Mouse (Mus musculus) Muller cell, postnatal 12 days (primary cell): ENCODE data around the gene Dleu7.

Experiments
- DNase-seq: peaks from one replicate; pipeline ENCODE4 v3.0.0-alpha.2; 2015; ENCODE audit errors: inconsistent ontology term

Dleu7 gene

DNA sequence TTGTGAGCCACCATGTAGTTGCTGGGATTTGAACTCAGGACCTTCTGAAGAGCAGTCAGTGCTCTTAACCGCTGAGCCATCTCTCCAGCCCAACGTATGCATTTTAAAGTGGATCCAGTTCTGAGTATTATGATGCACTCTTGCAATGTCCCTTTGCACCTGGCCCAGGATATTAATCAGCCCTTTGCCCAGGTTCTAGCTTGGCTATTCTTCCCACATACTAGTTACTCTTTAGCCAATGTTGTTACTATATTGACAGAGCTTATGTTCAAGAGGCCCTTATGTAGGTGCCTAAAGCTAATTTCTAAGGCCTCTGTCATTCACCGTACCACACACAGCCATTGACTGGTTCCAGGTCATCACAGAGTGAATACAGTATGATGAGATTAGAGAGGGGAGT, 4.1 kb downstream of the Dleu7 start:
- DNase-seq, result no peak

DNA sequence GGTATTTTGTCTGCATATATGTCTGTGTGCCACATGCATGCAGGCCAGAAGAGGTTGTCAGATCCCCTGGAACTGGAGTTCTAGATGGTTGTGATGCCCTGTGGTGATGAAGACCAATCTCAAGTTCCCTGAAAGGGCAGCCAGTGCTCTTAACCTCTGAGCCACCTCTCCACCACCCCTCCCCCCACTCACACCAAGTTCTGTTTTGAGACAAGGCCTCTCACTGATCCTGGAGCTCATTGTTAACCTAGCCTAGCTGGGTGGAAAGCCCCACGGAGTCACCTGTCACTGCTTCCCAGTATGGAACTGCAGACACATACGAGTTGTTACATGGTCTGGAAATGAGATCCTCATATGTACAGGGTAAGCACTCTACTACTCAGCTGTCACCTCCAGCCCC, 9.9 kb downstream of the Dleu7 start:
- no peak for DNase-seq

DNA sequence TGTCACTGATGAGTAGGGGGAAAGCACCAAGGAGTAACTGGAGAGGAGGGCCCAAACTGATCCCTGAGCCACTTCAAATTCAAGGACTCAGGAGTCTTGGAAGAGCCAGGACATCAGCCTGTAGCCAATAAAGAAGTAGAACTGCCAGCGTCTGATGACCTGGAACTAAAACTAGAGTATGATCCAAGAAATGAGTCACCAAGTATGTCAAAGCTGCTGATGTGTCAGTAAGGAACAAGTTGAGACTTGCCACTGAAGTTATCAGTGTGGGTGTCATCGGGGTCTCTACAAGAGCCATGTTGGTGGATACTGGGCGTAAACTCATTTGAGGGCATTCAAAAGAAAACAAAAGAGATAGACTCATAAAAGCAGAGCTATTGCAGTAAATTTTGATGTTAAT, 19.2 kb downstream of the Dleu7 start:
- DNase-seq, result peak; percentile 81

DNA sequence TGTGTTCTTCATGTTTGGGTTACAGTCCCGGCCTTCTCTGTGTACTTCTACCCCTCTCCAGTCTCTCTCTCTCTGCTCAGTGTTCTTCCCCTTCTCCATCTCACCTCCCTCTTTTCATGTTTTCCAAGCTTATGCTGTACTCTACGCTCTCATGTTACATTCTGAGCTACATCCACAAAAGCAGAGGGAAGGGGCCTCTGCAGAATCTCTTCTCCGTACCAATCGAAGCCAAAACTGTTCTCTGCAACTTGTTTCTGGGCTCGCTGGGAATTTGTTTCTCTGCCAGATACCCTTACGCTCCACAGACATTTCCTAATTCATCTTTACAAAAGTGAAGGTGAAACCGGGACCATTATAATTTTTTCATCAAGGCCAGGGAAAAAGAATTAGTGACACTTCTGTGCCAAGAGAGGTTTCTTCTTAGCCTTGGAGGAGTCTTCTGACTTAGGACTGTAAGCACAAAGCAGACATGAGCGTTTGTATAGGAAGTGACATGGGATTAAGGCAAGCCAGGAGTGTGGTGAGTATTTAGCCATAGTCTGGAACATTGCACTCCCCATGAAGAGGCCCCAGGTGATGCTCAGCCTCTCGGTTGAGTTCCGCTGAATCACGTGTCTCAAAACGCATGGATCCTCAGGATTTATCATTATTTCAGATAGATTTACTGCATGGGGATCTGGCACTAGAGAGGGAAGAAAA, 22.0 kb downstream of the Dleu7 start:
- DNase-seq, result no peak

DNA sequence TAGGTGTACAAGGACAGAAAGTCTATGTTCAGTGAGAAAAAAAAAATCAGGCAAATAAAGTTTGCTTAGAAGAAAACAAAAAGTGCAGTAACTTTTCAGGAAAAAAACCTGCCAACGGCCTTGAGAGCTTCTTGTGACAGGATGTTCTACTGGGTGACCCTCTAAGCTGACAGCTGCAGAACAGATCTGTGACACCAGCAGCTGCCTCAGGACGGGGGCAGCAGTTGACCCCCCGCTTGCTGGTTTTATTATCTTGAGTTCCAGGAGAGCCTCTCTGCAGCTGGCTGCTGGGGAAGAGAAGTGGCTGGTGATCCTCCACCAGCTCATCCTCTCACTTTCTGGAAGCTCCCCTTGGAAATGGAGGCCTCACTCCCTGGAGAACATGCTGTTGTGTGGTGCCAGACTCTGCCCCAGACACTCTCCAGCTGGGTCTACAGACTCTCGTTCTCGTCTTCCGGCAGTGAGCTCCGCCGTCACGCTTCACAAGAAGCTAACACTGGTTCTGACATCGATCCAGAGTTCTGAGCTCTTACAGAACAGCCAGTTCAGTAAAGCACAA, 33.8 kb downstream of the Dleu7 start:
- DNase-seq, result no peak

DNA sequence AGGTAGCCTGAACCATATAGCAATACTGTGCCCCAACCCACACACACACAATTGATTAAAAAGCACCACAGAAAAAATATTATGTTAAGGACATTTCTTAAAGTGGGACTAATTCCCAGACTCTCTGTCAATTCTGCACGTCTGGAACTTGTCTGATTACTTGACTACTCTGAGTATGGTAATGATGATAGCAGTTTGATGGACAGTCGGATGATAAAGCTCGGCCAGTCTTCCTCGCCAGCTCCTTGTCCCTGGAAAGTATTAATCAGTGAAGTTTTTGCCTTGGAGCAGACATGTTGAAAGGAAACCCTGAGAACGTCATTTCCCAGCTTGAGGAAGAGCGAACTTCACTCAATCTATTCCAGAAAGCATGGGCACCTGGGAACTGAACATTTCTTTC, 34.7 kb downstream of the Dleu7 start:
- no peak for DNase-seq

DNA sequence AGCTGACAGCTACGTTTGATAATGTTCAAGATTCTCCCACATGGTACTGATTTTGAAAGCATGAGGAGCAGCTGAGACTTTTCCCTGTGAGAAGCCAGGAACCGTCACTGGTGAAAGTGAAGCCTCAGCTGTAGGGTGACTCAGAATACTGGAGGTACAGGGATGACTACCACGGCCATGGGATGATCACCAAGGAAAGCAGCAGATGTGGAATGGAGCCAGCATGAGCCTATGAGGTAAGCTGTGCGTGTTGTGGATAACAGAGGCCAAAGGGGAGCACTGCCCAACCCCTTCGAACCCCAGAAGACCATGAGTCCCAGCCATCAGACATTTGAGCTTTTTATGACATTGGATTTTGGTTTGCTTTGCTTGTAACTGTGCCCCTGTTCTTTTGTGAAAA, 36.8 kb downstream of the Dleu7 start:
- DNase-seq, result no peak

DNA sequence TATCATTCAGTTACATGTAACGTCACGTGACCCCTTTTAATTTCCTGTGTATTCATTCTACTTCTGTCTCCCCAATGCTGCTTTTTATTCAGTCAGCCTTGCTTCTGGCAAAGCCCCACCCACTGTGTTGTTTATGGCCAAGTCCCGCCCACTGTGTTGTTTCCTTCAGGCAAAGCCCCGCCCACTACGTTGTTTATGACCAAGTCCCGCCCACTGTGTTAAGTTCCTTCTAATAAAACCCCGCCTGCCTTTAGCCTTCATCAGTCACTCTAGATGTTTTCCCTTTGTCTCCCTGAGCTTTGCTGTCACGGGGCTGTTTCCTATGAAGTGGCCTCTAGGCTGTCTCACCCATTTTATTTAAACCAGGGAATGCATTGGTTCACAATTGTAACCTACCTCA, 38.5 kb downstream of the Dleu7 start:
- DNase-seq, result no peak

DNA sequence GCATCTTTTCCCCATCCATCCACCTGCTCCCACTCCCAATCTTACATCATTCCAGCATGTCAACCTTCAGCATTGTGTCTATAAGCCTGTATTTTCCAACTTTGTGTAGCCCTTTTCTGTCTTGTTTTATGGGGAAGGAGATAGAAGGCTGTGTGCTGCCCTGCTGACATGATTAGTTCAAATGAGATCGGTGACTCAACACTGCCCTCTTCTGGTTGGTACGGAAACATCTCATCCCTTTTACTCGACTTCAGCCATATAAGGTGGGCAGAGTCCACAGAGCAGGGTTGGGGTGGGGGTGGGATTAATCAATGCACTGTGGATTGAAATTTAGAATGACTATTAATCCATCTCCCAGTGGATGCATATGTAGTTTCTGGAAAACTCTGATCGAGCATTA, 40.8 kb downstream of the Dleu7 start:
- peak; percentile 75 for DNase-seq

DNA sequence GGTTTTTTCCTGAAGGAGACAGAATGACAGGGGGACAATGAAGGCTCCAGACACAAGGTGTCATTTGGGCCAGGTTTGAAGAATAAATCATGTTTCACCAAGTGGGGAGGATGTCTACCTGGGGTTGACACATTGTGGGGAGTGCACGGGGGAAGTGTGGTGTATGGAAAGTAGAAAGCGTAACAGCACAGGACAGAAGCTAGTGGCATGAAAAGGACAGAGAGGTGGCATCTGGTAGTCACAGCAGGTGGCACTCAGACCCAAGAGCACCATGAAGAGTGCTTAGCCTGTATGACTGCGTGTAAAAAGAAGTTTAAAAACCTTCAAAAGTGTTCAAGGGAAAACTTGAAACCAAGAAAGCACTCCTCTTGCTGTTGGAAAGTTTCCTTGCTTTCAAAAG, 42.8 kb downstream of the Dleu7 start:
- no peak for DNase-seq

DNA sequence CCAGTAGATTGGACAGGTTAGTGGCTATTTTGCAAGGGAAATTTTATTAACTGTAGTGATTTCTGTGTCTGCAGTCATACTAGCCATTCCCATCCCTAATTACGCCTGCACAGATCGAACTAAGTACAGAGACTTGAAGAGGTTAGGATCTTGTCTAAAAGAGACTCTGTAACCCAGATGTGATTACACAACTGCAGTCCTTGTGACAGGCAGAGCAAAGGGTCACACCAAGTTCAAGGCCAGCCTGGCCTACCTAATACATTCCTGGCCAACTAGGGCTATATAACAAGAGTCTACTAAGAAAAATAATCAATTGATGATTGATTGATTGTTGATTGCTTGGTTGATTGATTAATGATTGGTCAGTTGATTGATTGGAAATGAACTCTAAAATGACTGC, 43.6 kb downstream of the Dleu7 start:
- no peak for DNase-seq

DNA sequence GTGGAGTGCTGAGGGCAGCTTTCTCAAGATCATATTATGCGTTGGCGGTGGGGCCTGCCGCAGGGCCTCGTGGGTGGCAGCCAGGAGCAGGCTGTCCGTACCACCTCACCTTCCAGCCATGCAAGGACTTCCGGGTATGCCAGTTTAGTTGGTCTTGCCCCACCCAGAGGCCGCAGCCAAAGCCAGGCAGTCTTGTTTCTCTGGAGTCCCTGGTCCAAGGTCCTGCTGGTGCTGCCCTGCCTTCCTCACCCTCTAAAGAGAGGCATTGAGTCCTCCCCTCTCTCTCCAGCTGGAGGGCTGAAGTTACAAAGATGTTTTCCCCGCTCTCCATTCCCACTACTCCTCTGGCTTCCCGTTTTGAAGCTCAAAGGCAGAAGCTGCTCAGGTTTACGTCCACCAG, 44.1 kb downstream of the Dleu7 start:
- DNase-seq, result no peak

DNA sequence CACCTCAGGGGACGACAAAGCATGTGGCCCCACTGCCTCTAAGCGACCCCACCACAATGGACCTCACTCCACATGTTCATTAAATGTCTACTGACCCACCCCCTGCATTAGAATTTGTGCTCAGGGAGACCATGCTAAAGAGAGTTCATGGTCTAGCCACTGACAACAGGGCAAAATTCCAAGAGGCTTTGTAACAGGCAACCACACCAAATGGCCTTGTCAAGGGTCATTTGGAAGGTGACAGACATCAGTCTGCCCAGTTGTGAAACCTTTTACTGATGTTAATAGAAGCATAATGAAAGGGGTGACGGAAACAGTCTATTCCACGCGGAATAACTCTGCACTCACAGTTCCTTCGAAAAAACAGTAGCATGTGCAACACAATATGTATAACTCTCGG, 44.5 kb downstream of the Dleu7 start:
- DNase-seq, result no peak

DNA sequence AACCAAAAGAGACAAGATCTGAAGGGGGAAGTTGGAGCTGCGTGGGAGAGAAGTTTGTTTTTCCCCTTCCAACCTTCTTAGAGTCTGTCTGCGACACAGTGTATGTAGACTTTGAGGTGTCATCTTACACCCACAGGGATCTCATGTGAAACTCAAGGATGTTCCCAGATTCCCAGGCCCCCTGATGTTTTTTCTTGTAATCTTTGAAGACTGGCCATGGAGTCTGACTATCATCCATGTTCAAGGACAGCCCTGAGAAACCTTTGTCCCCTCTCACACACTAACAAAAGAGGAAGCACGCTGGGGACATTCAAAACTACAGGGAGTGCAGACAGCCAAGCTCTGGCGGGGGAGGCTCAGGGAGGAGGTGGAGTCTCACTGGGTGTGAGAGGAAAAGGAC, 47.3 kb downstream of the Dleu7 start:
- DNase-seq, result no peak

DNA sequence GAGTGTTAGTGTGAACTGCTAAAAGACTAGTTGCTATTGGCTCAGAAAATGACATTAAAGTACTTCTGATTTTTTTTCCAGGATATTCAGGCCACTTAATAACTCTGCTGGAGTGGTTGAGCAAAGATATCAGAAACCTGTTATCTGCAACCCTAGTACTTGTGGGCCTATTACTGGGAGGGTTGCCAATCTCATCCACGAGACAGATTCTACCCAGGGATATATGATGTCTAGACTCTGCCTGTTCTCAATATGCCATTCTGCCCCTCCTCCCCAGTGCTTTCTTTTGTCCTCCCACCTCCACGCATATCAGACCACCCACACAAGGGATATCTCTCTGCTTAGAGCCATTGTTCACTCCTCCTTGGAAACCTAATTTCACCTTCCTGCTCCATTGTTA, 49.3 kb downstream of the Dleu7 start:
- DNase-seq, result no peak

DNA sequence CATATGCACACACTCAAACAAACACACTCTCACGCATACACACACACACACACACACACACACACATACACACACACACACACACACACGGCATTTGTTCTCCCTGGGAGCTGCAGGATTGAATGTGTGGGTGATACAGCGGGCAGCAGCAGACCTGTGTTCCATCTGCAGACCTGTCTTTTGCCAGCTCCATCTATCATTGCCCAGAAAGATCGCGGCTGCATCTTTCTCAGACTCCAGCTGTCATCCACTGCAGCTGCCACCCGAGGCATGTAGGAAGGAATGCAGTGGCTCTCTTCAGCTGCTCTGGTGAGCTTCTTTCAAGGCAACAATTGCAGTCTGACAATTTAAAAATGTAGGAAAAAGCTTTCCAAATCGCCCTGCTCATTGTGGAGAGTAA, 56.9 kb downstream of the Dleu7 start:
- DNase-seq, result peak; percentile 65

DNA sequence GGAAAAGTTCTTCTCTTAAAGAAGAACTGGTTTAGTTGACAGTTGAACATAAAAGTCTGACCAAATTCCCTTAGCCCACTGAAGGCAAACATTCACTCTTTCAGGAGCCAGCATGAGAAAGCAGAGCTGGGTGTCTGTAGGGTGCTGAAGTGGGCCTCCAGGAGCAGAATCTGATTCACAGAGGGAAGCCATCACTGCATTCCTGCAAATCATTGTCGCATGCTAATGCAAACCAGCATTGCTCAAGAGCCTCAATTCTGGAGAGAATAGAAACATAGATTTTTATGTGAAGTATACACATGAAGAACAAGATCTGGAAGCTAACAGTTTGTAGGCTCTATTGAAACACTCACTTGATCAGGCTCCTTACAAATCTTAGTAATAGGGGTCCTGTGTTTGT, 57.6 kb downstream of the Dleu7 start:
- peak; percentile 74 for DNase-seq

DNA sequence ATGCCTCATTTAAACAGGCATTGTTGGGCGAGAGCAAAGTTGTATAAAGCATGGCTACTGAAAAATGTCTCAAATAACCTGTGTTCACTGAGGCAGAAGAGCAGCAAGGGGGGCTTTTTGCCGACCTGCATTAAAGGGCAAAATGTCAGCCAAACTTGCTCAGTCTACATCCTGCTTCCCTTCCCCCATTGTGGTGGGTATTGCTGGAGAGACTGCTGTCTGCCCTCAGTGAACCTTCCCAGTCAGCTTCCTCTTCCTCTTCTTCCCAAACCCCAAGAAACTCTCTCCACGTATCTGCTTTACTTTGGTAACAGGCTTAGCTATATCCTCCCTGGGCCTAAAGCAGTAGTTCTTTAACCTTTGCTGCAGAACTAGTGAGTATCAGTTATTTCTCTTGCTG, 61.9 kb downstream of the Dleu7 start:
- DNase-seq, result peak; percentile 15

DNA sequence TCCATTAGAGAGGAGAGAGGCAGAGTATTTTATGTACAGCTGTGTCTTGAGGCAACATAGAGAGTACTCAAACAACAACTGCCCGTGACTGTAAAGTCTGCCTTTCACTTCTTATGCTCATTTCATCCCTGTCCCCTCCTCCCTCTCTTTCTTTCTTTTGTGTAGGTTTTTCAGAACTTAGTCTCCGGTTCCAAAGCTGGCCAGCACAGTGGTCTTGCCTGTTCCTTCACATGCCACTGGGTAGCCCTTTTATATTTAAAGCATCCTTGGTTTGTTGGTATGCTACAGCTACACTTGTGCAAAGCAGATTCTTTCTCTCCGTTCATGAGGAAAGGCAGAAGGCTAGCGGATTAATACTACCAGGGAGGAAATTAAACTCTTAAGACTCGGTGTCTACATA, 65.7 kb downstream of the Dleu7 start:
- DNase-seq, result no peak

DNA sequence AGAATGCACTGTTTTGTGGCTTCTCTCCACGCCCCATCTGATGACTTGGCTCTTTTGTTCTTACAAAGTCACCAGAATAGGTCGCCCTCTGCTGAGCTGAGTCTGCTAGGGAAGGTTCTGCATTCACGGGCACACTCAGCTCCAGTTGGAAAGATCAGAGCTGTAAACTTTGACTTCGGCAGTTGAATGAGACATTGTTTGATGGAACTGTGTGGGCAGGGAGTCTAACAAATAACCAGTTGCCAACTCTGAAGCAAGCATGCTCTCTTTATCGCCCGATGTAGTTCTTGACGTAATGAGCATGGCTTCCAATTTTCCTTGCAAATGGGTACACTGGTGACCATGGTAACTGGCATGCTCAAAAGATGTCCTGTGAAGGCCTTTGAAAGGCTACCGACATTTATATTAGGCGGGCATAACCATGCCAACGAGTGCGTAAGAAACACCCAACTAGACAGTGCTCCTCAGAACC, 66.2 kb downstream of the Dleu7 start:
- DNase-seq, result peak; percentile 73
